Mouse (Mus musculus) testis, adult 2 months (tissue): ENCODE measurements around the gene Topaz1.

Experiments used
- CTCF ChIP-seq: fragments of 200-500 bp; IDR thresholded peaks from 2 replicates; pipeline ENCODE4 v1.5.1; 2012; ENCODE audit warnings: low read depth, mild to moderate bottlenecking, inconsistent platforms, low read length, moderate library complexity; ENCODE audit not compliant: control insufficient read depth, insufficient read depth, insufficient replicate concordance
- POLR2A ChIP-seq: fragments of 200-500 bp; IDR thresholded peaks from 2 replicates; pipeline ENCODE4 v1.6.1; 2012; ENCODE audit warnings: low read depth, mild to moderate bottlenecking, inconsistent platforms, low read length, moderate library complexity; ENCODE audit not compliant: control insufficient read depth

DNA sequence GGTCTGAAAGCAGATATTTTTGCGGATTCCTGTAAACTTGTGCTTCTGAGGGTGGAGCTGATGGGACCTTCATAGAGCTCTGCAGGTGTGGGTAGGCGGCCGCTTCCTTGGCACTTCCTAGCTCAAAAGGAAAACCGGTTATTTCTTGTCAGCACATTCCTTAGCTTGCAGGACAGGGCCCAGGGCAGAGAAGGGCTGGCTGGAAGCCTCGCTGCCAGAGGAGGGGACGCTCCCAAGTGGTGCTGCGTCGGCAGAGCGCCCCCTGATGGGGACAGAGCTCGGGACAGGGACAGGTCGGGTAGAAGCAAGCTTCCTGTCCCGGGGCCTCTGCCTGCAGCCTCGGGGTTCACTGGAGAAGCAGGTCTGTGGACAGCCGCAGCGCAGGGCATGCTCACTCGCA, 90.5 kb downstream of the Topaz1 start:
- TF ChIP-seq CTCF (peak; percentile 59; the same call in 1 of the 2 replicates), POLR2A (no peak)
